ENCODE assay signal across 14 mouse cellular contexts in the genomic region with DNA sequence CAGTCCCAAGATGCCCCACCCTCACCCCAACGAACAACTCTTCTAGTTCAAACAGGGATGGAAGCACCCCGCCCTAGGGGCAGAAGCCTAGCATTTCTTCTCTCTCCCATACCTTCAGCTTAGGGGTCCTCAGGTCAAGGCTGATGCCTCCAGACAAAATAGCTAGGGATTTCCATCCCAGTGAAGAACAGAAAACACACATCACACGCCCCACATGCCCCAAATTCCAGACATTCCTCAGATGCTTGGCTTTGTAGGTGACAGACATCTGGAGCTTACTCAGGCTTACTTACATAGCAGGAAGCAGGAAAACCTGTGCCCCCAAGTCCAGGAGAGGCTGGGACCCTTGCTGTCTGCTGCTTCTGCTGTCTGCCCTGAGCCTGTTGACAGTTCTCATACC.
DNase-seq lines count a peak whose midpoint lies in the region; ATAC-seq and TF ChIP-seq lines count a peak whose summit lies in the region.
"Had no signal": no experiment of that assay in that cellular context is flagged by ENCODE, and none has a peak within 500 bp of the region (broad histone marks: within the 10 kb centered on the region; RNA-seq: fewer than 3 reads in every experiment).

No protein-coding gene starts in this region.

- H3K4me3 ChIP-seq in neural tube, embryonic 11.5 days (ENCODE audit: low read depth, low read length) = no peak overlapping the region
- no peak overlapping the region for H3K4me3 ChIP-seq in stomach, postnatal 0 days (ENCODE audit: low read depth, low read length)
- no peak overlapping the region for H3K4me3 ChIP-seq in intestine, postnatal 0 days (ENCODE audit: low read depth, low read length)
- H3K4me3 ChIP-seq: embryonic facial prominence, embryonic 13.5 days; hindbrain, embryonic 15.5 days; liver, embryonic 15.5 days; stomach, embryonic 15.5 days had no signal

- intact Hi-C loops in heart, postnatal 36 days (cut with DNase I) = no loop called here

- no peak for TF ChIP-seq EP300 in stomach, postnatal 0 days (optimal IDR thresholded peaks at IDR 0.05)

- H3K9me3 ChIP-seq in neural tube, embryonic 11.5 days (ENCODE audit: control insufficient read depth, low read length) = no peaks in the 10 kb centered on the region
- no peaks in the 10 kb centered on the region for H3K9me3 ChIP-seq in stomach, postnatal 0 days (ENCODE audit: control insufficient read depth, low read length)
- H3K9me3 ChIP-seq in intestine, postnatal 0 days (ENCODE audit: control insufficient read depth) = no peaks in the 10 kb centered on the region
- H3K9me3 ChIP-seq: embryonic facial prominence, embryonic 13.5 days; hindbrain, embryonic 15.5 days; liver, embryonic 15.5 days; stomach, embryonic 15.5 days had no signal

- ATAC-seq in neural tube, embryonic 11.5 days (ENCODE audit: insufficient read depth, low FRiP score, low TSS enrichment) = no peak
- peak; percentile 32; the same call in 1 of the 2 replicates for ATAC-seq in stomach, postnatal 0 days (ENCODE audit: low FRiP score, low TSS enrichment)
- ATAC-seq in intestine, postnatal 0 days = no peak
- ATAC-seq: activated CD4-positive, CD25-positive, alpha-beta regulatory T cell, adult 4 months had no signal

- H3K4me2 ChIP-seq in neural tube, embryonic 11.5 days (ENCODE audit: low read depth) = no peak overlapping the region
- H3K4me2 ChIP-seq in stomach, postnatal 0 days (replicated peaks; ENCODE audit: low read depth) = no peak overlapping the region
- no peak overlapping the region for H3K4me2 ChIP-seq in intestine, postnatal 0 days (replicated peaks; ENCODE audit: low read depth)
- H3K4me2 ChIP-seq: embryonic facial prominence, embryonic 13.5 days; hindbrain, embryonic 15.5 days; liver, embryonic 15.5 days; stomach, embryonic 15.5 days had no signal

- no peaks in the 10 kb centered on the region for H3K36me3 ChIP-seq in neural tube, embryonic 11.5 days (ENCODE audit: control insufficient read depth, insufficient read depth, low read length)
- H3K36me3 ChIP-seq in stomach, postnatal 0 days (ENCODE audit: control insufficient read depth, insufficient read depth, low read length) = no peaks in the 10 kb centered on the region
- no peaks in the 10 kb centered on the region for H3K36me3 ChIP-seq in intestine, postnatal 0 days (ENCODE audit: control insufficient read depth, insufficient read depth)
- H3K36me3 ChIP-seq: embryonic facial prominence, embryonic 13.5 days; hindbrain, embryonic 15.5 days; liver, embryonic 15.5 days; stomach, embryonic 15.5 days had no signal

- peak; percentile 81 for DNase-seq in heart, adult 11 months
- no peak for DNase-seq in heart, postnatal 36 days
- peak; percentile 22 for DNase-seq in neural tube, embryonic 11.5 days (ENCODE audit: low spot score)
- no peak for DNase-seq in neural tube, embryonic 10.5 days (ENCODE audit: extremely low spot score, low spot score)
- DNase-seq in kidney, adult 8-10 months = peak; percentile 10 to 23
- DNase-seq in stomach, postnatal 0 days (ENCODE audit: low spot score) = no peak
- no peak for DNase-seq in spleen, postnatal 4 days (ENCODE audit: low spot score in 2 of 2)
- DNase-seq: layer of hippocampus, postnatal 36 days had no signal

- H3K4me1 ChIP-seq in neural tube, embryonic 11.5 days (ENCODE audit: control insufficient read depth, insufficient read depth, low read length) = no peaks in the 10 kb centered on the region
- no peaks in the 10 kb centered on the region for H3K4me1 ChIP-seq in stomach, postnatal 0 days (replicated peaks; ENCODE audit: control insufficient read depth, insufficient read depth)
- no peaks in the 10 kb centered on the region for H3K4me1 ChIP-seq in intestine, postnatal 0 days (replicated peaks; ENCODE audit: control insufficient read depth, insufficient read depth, low read length)
- H3K4me1 ChIP-seq: hindbrain, embryonic 15.5 days; liver, embryonic 15.5 days had no signal

- H3K9ac ChIP-seq in neural tube, embryonic 11.5 days (ENCODE audit: low read length) = no peak overlapping the region
- no peak overlapping the region for H3K9ac ChIP-seq in stomach, postnatal 0 days (ENCODE audit: low read length)
- no peak overlapping the region for H3K9ac ChIP-seq in intestine, postnatal 0 days (ENCODE audit: low read depth, low read length)
- H3K9ac ChIP-seq: embryonic facial prominence, embryonic 13.5 days; hindbrain, embryonic 15.5 days; liver, embryonic 15.5 days; stomach, embryonic 15.5 days had no signal

- H3K27ac ChIP-seq in neural tube, embryonic 11.5 days (ENCODE audit: low read depth, low read length) = no peak overlapping the region
- 0 out of 2 replicates have a peak overlapping the region, but pooled peaks have one; percentile 8 for H3K27ac ChIP-seq in stomach, postnatal 0 days (replicated peaks)
- H3K27ac ChIP-seq in intestine, postnatal 0 days (ENCODE audit: low read depth, low read length) = no peak overlapping the region
- H3K27ac ChIP-seq: embryonic facial prominence, embryonic 13.5 days; hindbrain, embryonic 15.5 days; liver, embryonic 15.5 days; stomach, embryonic 15.5 days had no signal

- WGBS in neural tube, embryonic 11.5 days = 22% methylated on average over 3 of the region's 3 CpGs
- WGBS in stomach, postnatal 0 days = 14% methylated on average over 3 of the region's 3 CpGs
- 29% methylated on average over 3 of the region's 3 CpGs for WGBS in intestine, postnatal 0 days

- TF ChIP-seq CTCF in stomach, postnatal 0 days (IDR thresholded peaks at IDR 0.05; ENCODE audit: low read depth) = no peak
- TF ChIP-seq CTCF in intestine, postnatal 0 days (IDR thresholded peaks at IDR 0.05; ENCODE audit: low read depth) = no peak

- H3K27me3 ChIP-seq in neural tube, embryonic 11.5 days (ENCODE audit: control insufficient read depth, insufficient read depth, low read length) = no peaks in the 10 kb centered on the region
- H3K27me3 ChIP-seq in stomach, postnatal 0 days (ENCODE audit: control insufficient read depth, insufficient read depth, low read length) = no peaks in the 10 kb centered on the region
- H3K27me3 ChIP-seq in intestine, postnatal 0 days (replicated peaks; ENCODE audit: control insufficient read depth, insufficient read depth, low read length) = no peaks in the 10 kb centered on the region
- H3K27me3 ChIP-seq: embryonic facial prominence, embryonic 13.5 days; hindbrain, embryonic 15.5 days; liver, embryonic 15.5 days; stomach, embryonic 15.5 days had no signal

Comparison
In these comparisons a context has a peak if more than half of its experiments do, and no peak if none do; other contexts are left out.
1. DNase-seq: peak in heart, adult 11 months (single experiment), neural tube, embryonic 11.5 days (single experiment) and kidney, adult 8-10 months (2 of 2); none in heart, postnatal 36 days (0 of 2), neural tube, embryonic 10.5 days (single experiment), stomach, postnatal 0 days (single experiment) and spleen, postnatal 4 days (0 of 2).